Mouse (Mus musculus) midbrain, embryonic 11.5 days (tissue): ENCODE data around the gene Upf2. TPM values are rescaled to one million over a fixed set of nuclear protein-coding genes. Genes with fewer than 3 reads are reported as not detected.
"Not testable (repeated sequence)": the region's sequence is repeated elsewhere in the genome, so short reads cannot be mapped to it uniquely, and the experiment has no call there.

Experiments
- ATAC-seq: fragments of 200-750 bp; cut with Nextera tagmentation; 2 replicates; pipeline ENCODE4 v1.8.0; 2017; ENCODE audit warnings: moderate TSS enrichment, moderate library complexity; ENCODE audit not compliant: low FRiP score
- DNase-seq: peaks from one replicate; pipeline ENCODE4 v3.0.0; 2015; ENCODE audit warnings: low spot score; ENCODE audit errors: missing footprints
- H3K27ac ChIP-seq: fragments of 300-500 bp; sonication (generic); 2 replicates; pipeline ENCODE4 v1.5.1; 2014; ENCODE audit warnings: low read depth, low read length
- H3K27me3 ChIP-seq: fragments of 300-500 bp; sonication (generic); 2 replicates; pipeline ENCODE4 v1.6.1; 2014; ENCODE audit warnings: mild to moderate bottlenecking, low read length, moderate library complexity, mixed read lengths; ENCODE audit not compliant: control insufficient read depth, insufficient read depth
- H3K36me3 ChIP-seq: fragments of 300-500 bp; sonication (generic); 2 replicates; pipeline ENCODE4 v1.6.1; 2014; ENCODE audit warnings: mild to moderate bottlenecking, low read length, moderate library complexity, mixed read lengths; ENCODE audit not compliant: control insufficient read depth, insufficient read depth
- H3K4me1 ChIP-seq: fragments of 300-500 bp; sonication (generic); 2 replicates; pipeline ENCODE4 v1.6.1; 2014; ENCODE audit warnings: low read length; ENCODE audit not compliant: control insufficient read depth, insufficient read depth
- H3K4me2 ChIP-seq: fragments of 300-500 bp; sonication (generic); 2 replicates; pipeline ENCODE4 v1.6.1; 2014; ENCODE audit warnings: mild to moderate bottlenecking, moderate library complexity
- H3K4me3 ChIP-seq: fragments of 300-500 bp; sonication (generic); 2 replicates; pipeline ENCODE4 v1.5.1; 2014; ENCODE audit warnings: low read depth, low read length
- H3K9ac ChIP-seq: fragments of 300-500 bp; sonication (generic); 2 replicates; pipeline ENCODE4 v1.6.1; 2014; ENCODE audit warnings: low read length
- H3K9me3 ChIP-seq: fragments of 300-500 bp; sonication (generic); 2 replicates; pipeline ENCODE4 v1.6.1; 2016; ENCODE audit warnings: low read length; ENCODE audit not compliant: control insufficient read depth
- WGBS: fragments of 180-500 bp; shearing (Covaris S2); extraction: QIAGEN DNeasy Blood & Tissue Kit; methylation state at CpG from one replicate; pipeline ENCODE4 v1.1.7; 2014; 5-methylcytosine and 5-hydroxymethylcytosine counted together
- polyA plus RNA-seq: library from polyadenylated mRNA; unstranded; fragments of >200 nt; fragmentation: Nextera tagmentation; extraction: Ambion mirVana; gene quantifications from 2 replicates; pipeline ENCODE4 v1.2.1, GENCODE M21; 2014

Gene Upf2
- polyA plus RNA-seq, 1 experiment from 2014 or later, result 13.2 TPM

GRCm38 (mm10) chr2:5942416-5943032 is 8.7 kb upstream of the Upf2 start, which contains the start of gene Dhtkd1:
TSS of gene Dhtkd1 (minus strand) at chr2:5942792.
- DNase-seq, result peak; percentile 96
- peak; percentile 96 for ATAC-seq
- Histone ChIP-seq H3K4me1 (no peaks in the 10 kb centered on the region), H3K27me3 (no peaks in the 10 kb centered on the region), H3K4me3 (peak within 1 kb of the TSS; percentile 48), H3K4me2 (peak within 1 kb of the TSS; percentile 81), H3K9ac (peak within 1 kb of the TSS; percentile 70), H3K27ac (no peak within 1 kb of the TSS), H3K9me3 (no peaks in the 10 kb centered on the region), H3K36me3 (no peaks in the 10 kb centered on the region)
- WGBS, result 2% methylated on average over 36 of the region's 36 CpGs

- Histone ChIP-seq H3K9ac (no peak overlapping the region), H3K27ac (no peak overlapping the region)
Measured at GRCm38 (mm10) chr2:5943071-5943470, 8.2 kb upstream of the Upf2 start.

DNA sequence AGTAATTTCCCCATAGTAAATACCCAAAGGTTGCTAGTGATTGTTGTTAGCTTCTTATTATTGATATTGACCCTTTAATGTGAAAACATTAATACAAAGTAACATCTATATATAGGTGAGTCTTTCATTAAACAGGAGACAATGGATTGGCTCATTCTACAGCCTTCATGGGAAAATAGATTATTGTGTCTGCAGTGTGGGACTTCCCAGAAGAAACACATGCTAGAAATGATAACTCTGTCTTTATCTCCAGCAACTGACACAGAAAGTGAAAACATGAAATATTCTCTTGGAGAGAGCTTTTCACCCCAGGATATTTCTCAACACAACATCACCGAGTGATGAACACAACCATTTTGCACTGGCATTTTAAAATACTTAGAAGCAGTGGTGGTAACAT is 5.6 kb upstream of the Upf2 start:
- H3K4me2 ChIP-seq, result no peak overlapping the region
- no peaks in the 10 kb centered on the region for H3K36me3 ChIP-seq
- H3K9me3 ChIP-seq, result no peaks in the 10 kb centered on the region
- no peak overlapping the region for H3K4me3 ChIP-seq
- no peaks in the 10 kb centered on the region for H3K27me3 ChIP-seq
- no peak overlapping the region for H3K27ac ChIP-seq
- WGBS, result 91% methylated on average over 1 of the region's 1 CpGs
- DNase-seq (no peak), ATAC-seq (no peak)
- H3K9ac ChIP-seq, result no peak overlapping the region
- no peaks in the 10 kb centered on the region for H3K4me1 ChIP-seq

More at GRCm38 (mm10) chr2:5943071-5943470, 8.2 kb upstream of the Upf2 start:
- ATAC-seq, result no peak
- 23% methylated on average over 4 of the region's 4 CpGs for WGBS
- Histone ChIP-seq H3K4me3 (no peak overlapping the region; the same call in 1 of the 2 replicates), H3K4me2 (peak overlapping the region; percentile 81; the same call in 1 of the 2 replicates), H3K4me1 (no peaks in the 10 kb centered on the region), H3K27me3 (no peaks in the 10 kb centered on the region), H3K36me3 (no peaks in the 10 kb centered on the region), H3K9me3 (no peaks in the 10 kb centered on the region)
- no peak for DNase-seq

DNA sequence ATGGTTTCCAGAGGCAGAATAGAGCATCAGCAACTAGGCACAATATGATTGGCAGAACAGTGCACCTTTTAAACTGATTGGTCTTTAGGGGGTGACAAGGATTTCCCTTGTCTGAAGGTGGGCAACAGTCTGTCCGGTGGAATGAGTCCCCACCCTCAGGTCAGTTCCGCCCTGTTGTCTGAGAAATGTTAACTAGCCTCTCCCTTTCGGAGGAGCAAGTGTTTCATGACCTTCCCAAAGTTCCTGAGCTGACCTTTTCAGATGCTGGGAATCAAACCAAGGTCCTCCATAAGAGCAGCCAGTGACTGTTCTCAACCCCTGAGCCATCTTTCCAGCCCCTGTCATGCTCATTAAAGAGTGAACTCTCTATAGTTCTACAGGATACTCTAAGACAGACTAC is 4.4 kb upstream of the Upf2 start:
- no peaks in the 10 kb centered on the region for H3K36me3 ChIP-seq
- H3K4me3 ChIP-seq, result no peak overlapping the region
- DNase-seq (no peak), ATAC-seq (no peak)
- H3K9me3 ChIP-seq, result no peaks in the 10 kb centered on the region
- H3K27me3 ChIP-seq, result no peaks in the 10 kb centered on the region
- no peak overlapping the region for H3K9ac ChIP-seq
- H3K4me2 ChIP-seq, result no peak overlapping the region
- WGBS, result 83% methylated on average over 3 of the region's 3 CpGs
- H3K4me1 ChIP-seq, result no peaks in the 10 kb centered on the region
- no peak overlapping the region for H3K27ac ChIP-seq

DNA sequence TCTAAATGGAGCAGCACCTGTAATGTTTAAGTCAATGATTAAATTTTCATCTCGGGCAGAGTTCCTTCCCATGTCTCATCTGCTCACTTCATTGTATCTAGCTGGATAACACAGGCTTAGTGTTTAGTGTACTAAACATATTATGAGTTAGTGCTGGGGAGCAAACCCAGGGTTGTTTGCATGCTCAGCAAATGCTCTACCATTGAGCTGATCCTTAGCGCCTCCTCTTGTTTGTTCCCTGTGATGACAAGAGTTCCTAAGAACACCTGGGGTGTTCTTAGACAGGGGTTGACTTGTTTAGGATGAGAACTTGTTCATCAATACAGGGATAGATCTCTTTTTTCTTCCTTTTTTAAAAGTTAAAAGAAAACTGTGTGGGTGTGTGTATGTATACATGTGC is 2.3 kb upstream of the Upf2 start:
- Histone ChIP-seq H3K36me3 (no peaks in the 10 kb centered on the region), H3K27me3 (no peaks in the 10 kb centered on the region), H3K4me3 (no peak overlapping the region), H3K27ac (no peak overlapping the region), H3K9ac (no peak overlapping the region), H3K4me2 (no peak overlapping the region), H3K9me3 (no peaks in the 10 kb centered on the region), H3K4me1 (peaks cover 7% of the 10 kb centered on the region)
- ATAC-seq (no peak), DNase-seq (no peak)
- 86% methylated on average over 2 of the region's 2 CpGs for WGBS

DNA sequence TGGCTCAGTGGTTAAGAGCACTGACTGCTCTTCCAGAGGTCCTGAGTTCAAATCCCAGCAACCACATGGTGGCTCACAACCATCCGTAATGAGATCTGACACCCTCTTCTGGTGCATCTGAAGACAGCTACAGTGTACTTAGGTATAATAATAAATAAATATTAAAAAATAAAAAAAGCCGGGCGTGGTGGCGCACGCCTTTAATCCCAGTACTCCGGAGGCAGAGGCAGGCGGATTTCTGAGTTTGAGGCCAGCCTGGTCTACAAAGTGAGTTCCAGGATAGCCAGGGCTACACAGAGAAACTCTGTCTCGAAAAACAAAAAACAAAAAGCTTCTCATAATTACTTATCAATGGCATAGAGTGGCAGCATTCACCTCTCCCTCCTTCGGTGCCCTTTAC is 1.4 kb upstream of the Upf2 start:
- DNase-seq, H3K27me3 ChIP-seq, H3K27ac ChIP-seq, ATAC-seq, H3K9me3 ChIP-seq, H3K4me1 ChIP-seq, H3K36me3 ChIP-seq, H3K9ac ChIP-seq: not testable (repeated sequence)
- Histone ChIP-seq H3K4me2 (peak overlapping the region; percentile 61), H3K4me3 (peak overlapping the region; percentile 90)
- 94% methylated on average over 9 of the region's 9 CpGs for WGBS

GRCm38 (mm10) chr2:5950305-5950704 is 964 bp upstream of the Upf2 start:
- Histone ChIP-seq H3K9ac (peak overlapping the region; percentile 88), H3K9me3 (no peaks in the 10 kb centered on the region), H3K27ac (no peak overlapping the region), H3K4me3 (peak overlapping the region; percentile 90), H3K4me1 (peaks cover 7% of the 10 kb centered on the region), H3K27me3 (no peaks in the 10 kb centered on the region), H3K36me3 (no peaks in the 10 kb centered on the region), H3K4me2 (peak overlapping the region; percentile 61)
- whole genome bisulfite sequencing, result 18% methylated on average over 6 of the region's 6 CpGs
- DNase-seq (no peak), ATAC-seq (no peak)

GRCm38 (mm10) chr2:5951621-5952211 is 447 bp downstream of the Upf2 start:
- DNase-seq, result no peak
- ATAC-seq, result no peak
- H3K4me2 ChIP-seq, result peak overlapping the region; percentile 85

GRCm38 (mm10) chr2:5957705-5958104 is 6.4 kb downstream of the Upf2 start:
- ATAC-seq (no peak), DNase-seq (no peak)
- 92% methylated on average over 9 of the region's 9 CpGs for WGBS
- H3K36me3 ChIP-seq, result peaks cover 18% of the 10 kb centered on the region; the same call in 1 of the 2 replicates
- no peaks in the 10 kb centered on the region for H3K27me3 ChIP-seq
- no peak overlapping the region for H3K9ac ChIP-seq
- no peaks in the 10 kb centered on the region for H3K9me3 ChIP-seq
- no peak overlapping the region for H3K4me2 ChIP-seq
- H3K27ac ChIP-seq, result no peak overlapping the region
- H3K4me3 ChIP-seq, result no peak overlapping the region
- H3K4me1 ChIP-seq, result peaks cover under 1% of the 10 kb centered on the region; the same call in 1 of the 2 replicates

More at GRCm38 (mm10) chr2:5951621-5952211, 447 bp downstream of the Upf2 start:
- H3K9ac ChIP-seq, result peak overlapping the region; percentile 88
- peak overlapping the region; percentile 75 for H3K27ac ChIP-seq
- peak overlapping the region; percentile 90 for H3K4me3 ChIP-seq
- peaks cover 7% of the 10 kb centered on the region for H3K4me1 ChIP-seq
- no peaks in the 10 kb centered on the region for H3K36me3 ChIP-seq
- no peaks in the 10 kb centered on the region for H3K27me3 ChIP-seq
- under 1% methylated on average over 46 of the region's 46 CpGs for WGBS
- H3K9me3 ChIP-seq, result no peaks in the 10 kb centered on the region
